Mouse (Mus musculus): ENCODE data around the gene Nrg4.

- TF ChIP-seq CTCF (conservative IDR thresholded peaks at IDR 0.05; ENCODE audit: insufficient read depth, insufficient read length, low read depth, low read length) = no peak
- no peak for TF ChIP-seq POLR2A (IDR thresholded peaks at IDR 0.05; ENCODE audit: low read depth, low read length)
Observed at GRCm38 (mm10) chr9:55368011-55368410, 41.4 kb upstream of the Nrg4 start.

All from kidney, adult 2 months (tissue).